Mouse (Mus musculus): ENCODE data around the gene Ppp1r12a. TPM values are rescaled to one million over a fixed set of nuclear protein-coding genes. Genes with fewer than 3 reads are reported as not detected.

Ppp1r12a gene
- polyA plus RNA-seq (2015; fragmentation: Nextera tagmentation; extraction: Ambion mirVana) = 99.4 and 104 TPM in 2 replicates

DNA sequence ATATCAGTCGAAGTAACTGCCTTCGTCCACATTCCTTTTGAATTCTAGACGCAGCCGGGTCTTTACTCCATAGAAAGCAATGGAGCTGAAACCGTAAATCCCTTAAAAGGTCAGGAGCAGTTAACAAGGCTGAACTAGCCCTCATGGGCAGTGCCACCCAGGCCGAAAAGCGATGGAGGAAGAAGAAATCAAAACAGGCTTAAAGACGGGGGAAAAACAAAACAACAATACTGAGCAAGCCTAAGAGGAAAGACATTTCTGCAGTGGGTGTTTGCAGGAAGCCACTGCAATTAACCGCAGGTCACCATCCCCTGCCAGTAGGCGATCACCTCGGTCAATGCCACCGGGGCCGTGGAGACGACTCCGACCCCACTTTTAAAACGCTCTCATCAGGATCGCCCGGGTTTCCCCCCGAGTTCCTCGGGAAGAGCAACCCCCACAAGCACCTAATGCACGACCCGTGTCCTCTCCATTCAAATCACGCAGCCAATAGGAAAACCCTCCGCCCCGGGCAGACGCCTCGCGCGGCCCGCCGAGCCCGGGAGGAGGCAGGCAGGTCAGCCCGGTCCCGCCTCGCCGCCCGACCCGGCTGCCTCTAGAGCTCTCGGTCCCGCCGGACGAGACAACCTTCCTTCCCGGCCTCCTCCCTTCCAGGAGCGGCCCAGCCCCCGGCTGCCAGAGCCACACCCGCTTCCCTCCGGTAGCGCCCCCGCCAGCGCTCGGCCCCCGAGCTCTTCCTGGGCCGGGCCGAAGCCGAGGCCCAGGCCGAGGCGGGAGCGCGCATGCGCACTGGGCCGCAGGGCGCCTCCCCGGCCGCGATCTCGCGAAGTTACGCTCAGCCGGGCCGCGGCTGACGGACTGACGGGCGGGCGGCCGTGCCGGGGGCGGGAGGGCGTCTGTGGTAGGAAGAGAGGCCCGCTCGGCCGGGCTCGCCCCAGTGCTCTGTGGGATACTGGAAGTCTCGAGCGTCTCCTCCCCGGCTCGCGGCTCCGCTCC is at the start of gene Ppp1r12a:
Gene Ppp1r12a (plus strand): TSS at position 933 of the 996 bp plus-strand sequence.
- H3K27me3 ChIP-seq (ENCODE audit: control insufficient read depth, insufficient read depth, low read depth, low read length) = no peaks in the 10 kb centered on the region
- under 1% methylated on average over 88 of the region's 89 CpGs for WGBS
- peaks cover 18% of the 10 kb centered on the region for H3K4me1 ChIP-seq (replicated peaks; ENCODE audit: control insufficient read depth, insufficient read depth, low read length)
- peak; percentile 95 for ATAC-seq (ENCODE audit: low read depth)
- H3K9ac ChIP-seq (ENCODE audit: low read length) = peak within 1 kb of the TSS; percentile 100
- peak within 1 kb of the TSS; percentile 99 for H3K27ac ChIP-seq (ENCODE audit: low read length)
- H3K4me3 ChIP-seq (ENCODE audit: low read length) = peak within 1 kb of the TSS; percentile 98
- no peaks in the 10 kb centered on the region for H3K9me3 ChIP-seq (ENCODE audit: control insufficient read depth, low read length)
- H3K4me2 ChIP-seq (ENCODE audit: low read depth, low read length) = peak within 1 kb of the TSS; percentile 72
- H3K36me3 ChIP-seq (ENCODE audit: control insufficient read depth, insufficient read depth, low read length) = no peaks in the 10 kb centered on the region

DNA sequence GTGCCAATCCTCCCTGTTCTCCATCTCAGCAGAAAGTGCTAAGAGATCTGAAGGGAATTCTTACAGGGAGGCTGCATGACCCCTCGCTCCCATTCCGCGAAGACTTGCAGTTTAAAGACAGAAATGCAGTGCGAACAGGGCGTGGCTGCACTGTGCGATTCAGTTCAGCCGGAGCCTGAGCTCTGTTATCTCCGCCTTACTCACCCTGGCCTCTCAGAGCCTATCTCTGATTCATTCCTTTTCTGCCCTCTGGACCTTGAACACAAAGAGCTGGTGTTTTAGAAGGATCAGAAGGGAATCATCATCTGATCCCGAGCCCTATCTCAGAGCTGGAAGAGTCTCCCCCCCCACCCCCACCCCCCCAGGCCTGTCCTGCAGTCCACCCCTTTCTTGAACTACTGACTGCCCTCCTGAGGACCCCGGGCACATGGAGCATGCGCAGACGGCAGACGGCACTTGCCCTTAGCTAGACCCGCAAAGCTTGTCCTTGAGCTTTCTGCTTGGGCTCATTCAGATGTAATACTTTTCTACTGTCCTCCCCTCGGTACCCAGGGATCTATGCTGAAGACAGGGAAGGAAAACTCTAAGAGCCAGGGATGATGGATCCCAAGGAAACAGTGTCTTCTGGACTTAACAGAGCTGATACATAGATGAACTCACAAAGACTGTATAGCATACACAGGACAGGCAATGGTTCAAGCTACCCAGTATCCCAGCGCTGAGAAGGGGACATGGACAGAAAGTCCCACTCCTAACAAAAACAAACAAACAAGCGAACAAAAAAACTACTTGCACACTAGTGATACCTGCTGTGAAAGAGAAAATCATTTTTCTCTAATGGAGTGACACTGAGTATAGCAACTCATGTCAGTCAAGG is 48.4 kb upstream of the Ppp1r12a start:
- peak; percentile 86 for ATAC-seq (ENCODE audit: low read depth)
- Histone ChIP-seq H3K4me3 (ENCODE audit: low read length) (peak overlapping the region; percentile 42), H3K4me2 (ENCODE audit: low read depth, low read length) (peak overlapping the region; percentile 76), H3K4me1 (replicated peaks; ENCODE audit: control insufficient read depth, insufficient read depth, low read length) (no peaks in the 10 kb centered on the region), H3K27me3 (ENCODE audit: control insufficient read depth, insufficient read depth, low read depth, low read length) (no peaks in the 10 kb centered on the region), H3K9me3 (ENCODE audit: control insufficient read depth, low read length) (no peaks in the 10 kb centered on the region), H3K36me3 (ENCODE audit: control insufficient read depth, insufficient read depth, low read length) (no peaks in the 10 kb centered on the region), H3K27ac (ENCODE audit: low read length) (no peak overlapping the region), H3K9ac (ENCODE audit: low read length) (peak overlapping the region; percentile 52; the same call in 1 of the 2 replicates)
- 19% methylated on average over 17 of the region's 17 CpGs for WGBS

GRCm38 (mm10) chr10:108118200-108119163 is 43.5 kb upstream of the Ppp1r12a start:
- Histone ChIP-seq H3K4me3 (ENCODE audit: low read length) (no peak overlapping the region), H3K27me3 (ENCODE audit: control insufficient read depth, insufficient read depth, low read depth, low read length) (no peaks in the 10 kb centered on the region), H3K9me3 (ENCODE audit: control insufficient read depth, low read length) (no peaks in the 10 kb centered on the region), H3K4me2 (ENCODE audit: low read depth, low read length) (no peak overlapping the region), H3K27ac (ENCODE audit: low read length) (no peak overlapping the region), H3K4me1 (replicated peaks; ENCODE audit: control insufficient read depth, insufficient read depth, low read length) (no peaks in the 10 kb centered on the region), H3K9ac (ENCODE audit: low read length) (no peak overlapping the region), H3K36me3 (ENCODE audit: control insufficient read depth, insufficient read depth, low read length) (no peaks in the 10 kb centered on the region)
- 71% methylated on average over 13 of the region's 13 CpGs for WGBS
- ATAC-seq (ENCODE audit: low read depth) = no peak

DNA sequence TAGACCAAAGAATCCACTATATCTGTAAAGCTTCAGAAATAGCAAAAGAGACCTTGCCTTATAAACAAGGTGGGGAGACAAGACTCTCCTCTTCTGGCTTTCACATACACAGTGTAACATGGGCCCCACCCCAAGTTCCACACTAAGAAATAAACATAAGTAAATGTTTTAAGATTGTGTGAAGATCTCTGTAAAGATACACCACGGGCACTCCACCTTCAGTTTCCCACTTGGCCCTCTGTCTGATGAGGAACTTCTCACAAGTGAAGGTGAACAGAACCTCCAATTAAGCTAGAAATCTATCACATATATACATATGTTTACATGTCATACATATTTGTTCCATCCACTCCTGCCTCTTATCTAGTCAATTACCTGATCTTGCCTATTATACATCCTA is 42.6 kb upstream of the Ppp1r12a start:
- Histone ChIP-seq H3K9me3 (ENCODE audit: control insufficient read depth, low read length) (no peaks in the 10 kb centered on the region), H3K27me3 (ENCODE audit: control insufficient read depth, insufficient read depth, low read depth, low read length) (no peaks in the 10 kb centered on the region)
- no peak for ATAC-seq (ENCODE audit: low read depth)

DNA sequence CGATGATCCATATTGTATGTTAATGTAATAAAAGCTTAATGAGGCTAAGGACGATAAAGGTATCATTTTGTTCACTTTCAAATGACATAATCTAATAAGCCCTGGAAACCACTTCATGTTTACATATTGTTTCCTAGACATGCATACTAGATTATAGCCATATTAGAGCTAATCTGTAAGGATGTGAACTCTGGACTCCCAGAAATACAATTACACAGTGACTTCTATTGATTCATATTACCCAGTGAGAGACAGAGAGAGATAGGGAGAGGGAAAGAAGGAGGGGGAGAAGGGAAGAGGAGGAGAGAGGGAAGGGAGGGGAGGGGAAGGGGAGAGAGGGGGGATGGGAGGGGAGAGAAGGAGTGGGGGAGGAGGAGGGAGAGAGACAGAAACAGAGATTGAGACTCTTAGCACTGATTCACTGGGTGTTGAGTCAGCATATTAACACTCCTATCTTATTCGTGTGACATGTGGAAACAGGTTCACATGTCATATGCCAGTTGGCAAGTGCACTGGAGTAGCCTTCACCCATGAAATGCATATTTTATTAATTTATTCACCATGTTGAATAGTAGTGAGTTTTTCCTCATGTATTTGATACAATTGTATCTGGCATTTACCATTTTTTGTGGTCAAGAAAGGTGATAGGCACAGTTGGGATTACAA is 36.9 kb upstream of the Ppp1r12a start:
- no peak for ATAC-seq (ENCODE audit: low read depth)
- no peaks in the 10 kb centered on the region for H3K4me1 ChIP-seq (replicated peaks; ENCODE audit: control insufficient read depth, insufficient read depth, low read length)
- no peaks in the 10 kb centered on the region for H3K9me3 ChIP-seq (ENCODE audit: control insufficient read depth, low read length)
- no peak overlapping the region for H3K27ac ChIP-seq (ENCODE audit: low read length)
- no peak overlapping the region for H3K4me3 ChIP-seq (ENCODE audit: low read length)
- H3K9ac ChIP-seq (ENCODE audit: low read length) = no peak overlapping the region
- WGBS = 82% methylated on average over 3 of the region's 3 CpGs
- no peaks in the 10 kb centered on the region for H3K27me3 ChIP-seq (ENCODE audit: control insufficient read depth, insufficient read depth, low read depth, low read length)
- no peaks in the 10 kb centered on the region for H3K36me3 ChIP-seq (ENCODE audit: control insufficient read depth, insufficient read depth, low read length)
- no peak overlapping the region for H3K4me2 ChIP-seq (ENCODE audit: low read depth, low read length)

More for the DNA sequence above, 42.6 kb upstream of the Ppp1r12a start:
- Histone ChIP-seq H3K9ac (ENCODE audit: low read length) (no peak overlapping the region), H3K36me3 (ENCODE audit: control insufficient read depth, insufficient read depth, low read length) (no peaks in the 10 kb centered on the region), H3K27ac (ENCODE audit: low read length) (no peak overlapping the region), H3K4me2 (ENCODE audit: low read depth, low read length) (no peak overlapping the region), H3K4me1 (replicated peaks; ENCODE audit: control insufficient read depth, insufficient read depth, low read length) (no peaks in the 10 kb centered on the region), H3K4me3 (ENCODE audit: low read length) (no peak overlapping the region)
- 70% methylated on average over 1 of the region's 1 CpGs for WGBS

DNA sequence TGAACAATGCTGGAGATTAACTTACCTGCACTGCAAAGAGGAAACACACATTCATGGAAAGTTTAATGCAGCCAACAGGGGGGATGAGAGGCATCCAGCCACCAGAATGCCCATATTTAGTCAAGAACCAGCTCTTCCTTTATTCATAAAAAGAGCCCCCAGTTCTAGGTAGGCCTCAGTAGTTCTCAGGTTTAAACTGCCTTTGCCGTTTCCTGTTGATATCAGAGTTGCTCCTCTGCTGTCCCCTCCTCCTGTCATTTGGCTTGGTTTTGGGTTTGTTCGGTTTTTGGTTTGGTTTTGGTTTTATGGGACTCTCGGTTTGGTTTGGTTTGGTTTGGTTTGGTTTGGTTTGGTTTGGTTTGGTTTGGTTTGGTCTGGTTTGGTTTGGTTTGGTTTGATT is 32.8 kb upstream of the Ppp1r12a start:
- Histone ChIP-seq H3K4me1 (replicated peaks; ENCODE audit: control insufficient read depth, insufficient read depth, low read length) (no peaks in the 10 kb centered on the region; the same call in 1 of the 2 replicates), H3K27me3 (ENCODE audit: control insufficient read depth, insufficient read depth, low read depth, low read length) (no peaks in the 10 kb centered on the region), H3K4me2 (ENCODE audit: low read depth, low read length) (no peak overlapping the region), H3K36me3 (ENCODE audit: control insufficient read depth, insufficient read depth, low read length) (no peaks in the 10 kb centered on the region), H3K4me3 (ENCODE audit: low read length) (no peak overlapping the region), H3K9ac (ENCODE audit: low read length) (no peak overlapping the region), H3K9me3 (ENCODE audit: control insufficient read depth, low read length) (no peaks in the 10 kb centered on the region), H3K27ac (ENCODE audit: low read length) (no peak overlapping the region)
- no peak for ATAC-seq (ENCODE audit: low read depth)
- 79% methylated on average over 3 of the region's 3 CpGs for WGBS

- Histone ChIP-seq H3K36me3 (ENCODE audit: control insufficient read depth, insufficient read depth, low read length) (no peaks in the 10 kb centered on the region), H3K4me3 (ENCODE audit: low read length) (no peak overlapping the region), H3K27me3 (ENCODE audit: control insufficient read depth, insufficient read depth, low read depth, low read length) (no peaks in the 10 kb centered on the region), H3K4me1 (replicated peaks; ENCODE audit: control insufficient read depth, insufficient read depth, low read length) (no peaks in the 10 kb centered on the region; the same call in 1 of the 2 replicates), H3K4me2 (ENCODE audit: low read depth, low read length) (no peak overlapping the region), H3K27ac (ENCODE audit: low read length) (no peak overlapping the region), H3K9ac (ENCODE audit: low read length) (no peak overlapping the region), H3K9me3 (ENCODE audit: control insufficient read depth, low read length) (no peaks in the 10 kb centered on the region)
- ATAC-seq (ENCODE audit: low read depth) = no peak
- 33% methylated on average over 6 of the region's 6 CpGs for WGBS
These were observed 30.1 kb upstream of the Ppp1r12a start for GRCm38 (mm10) chr10:108131858-108132257.

- 93% methylated on average over 6 of the region's 6 CpGs for WGBS
- Histone ChIP-seq H3K4me1 (replicated peaks; ENCODE audit: control insufficient read depth, insufficient read depth, low read length) (no peaks in the 10 kb centered on the region; the same call in 1 of the 2 replicates), H3K27ac (ENCODE audit: low read length) (no peak overlapping the region), H3K4me3 (ENCODE audit: low read length) (no peak overlapping the region), H3K4me2 (ENCODE audit: low read depth, low read length) (no peak overlapping the region), H3K36me3 (ENCODE audit: control insufficient read depth, insufficient read depth, low read length) (no peaks in the 10 kb centered on the region), H3K9me3 (ENCODE audit: control insufficient read depth, low read length) (no peaks in the 10 kb centered on the region), H3K9ac (ENCODE audit: low read length) (no peak overlapping the region), H3K27me3 (ENCODE audit: control insufficient read depth, insufficient read depth, low read depth, low read length) (no peaks in the 10 kb centered on the region)
- ATAC-seq (ENCODE audit: low read depth) = no peak
These were observed 28.7 kb upstream of the Ppp1r12a start for GRCm38 (mm10) chr10:108133253-108133652.
